Mouse (Mus musculus) B cell, adult 62 days (primary cell): ENCODE results near the gene Fam78b. TPM values are rescaled to one million over a fixed set of nuclear protein-coding genes. Genes with fewer than 3 reads are reported as not detected.

Experiments used
- total RNA-seq: library from RNA; stranded (reverse); gene quantifications from 4 replicates; pipeline ENCODE4 v1.2.4, GENCODE M21; 2023

Fam78b gene
- total RNA-seq = 0.30 to 0.76 TPM (median 0.61 TPM) in 4 replicates

DNA sequence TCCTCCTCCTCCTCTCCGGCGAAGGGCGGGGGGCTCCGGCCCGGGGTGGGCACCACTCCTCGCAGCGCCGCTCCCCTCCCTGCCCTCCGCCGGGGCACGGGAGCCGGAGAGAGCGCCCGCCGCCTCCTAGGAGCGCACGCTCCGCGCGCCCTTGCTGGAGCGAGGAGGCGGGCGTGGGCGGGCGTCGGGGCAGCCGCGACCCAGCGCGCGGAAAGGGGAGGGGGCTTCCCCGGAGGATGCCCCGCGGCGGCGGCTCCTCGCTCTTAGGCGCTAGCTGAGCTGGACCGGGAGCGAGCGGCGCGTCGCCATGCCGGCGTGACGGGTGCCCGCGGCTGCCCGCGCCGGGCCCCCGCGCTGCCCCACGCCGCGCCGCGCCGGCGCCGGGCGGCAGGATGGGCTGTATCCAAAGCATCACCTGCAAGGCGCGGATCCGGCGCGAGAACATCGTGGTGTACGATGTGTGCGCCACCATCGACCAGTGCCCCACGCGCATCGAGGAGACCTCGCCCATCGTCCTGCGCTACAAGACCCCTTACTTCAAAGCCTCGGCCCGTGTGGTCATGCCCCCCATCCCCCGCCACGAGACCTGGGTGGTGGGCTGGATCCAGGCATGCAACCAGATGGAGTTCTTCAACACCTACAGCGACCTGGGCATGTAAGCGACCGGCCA is at the start of gene Fam78b:
TSS of gene Fam78b (plus strand) at position 244 of the 670 bp plus-strand sequence.

